Mouse (Mus musculus) liver, adult 2 months (tissue): ENCODE measurements at regions not wholly inside any gene's neighbourhood (a gene's known extent, or its start where the extent isn't known, plus 50 kb on each side); places are given as distances from the start of the nearest gene placed in this dataset.

Source experiments
- CTCF ChIP-seq: fragments of 200-500 bp; IDR thresholded peaks from 2 replicates; pipeline ENCODE4 v1.5.1; 2011; ENCODE audit warnings: low read depth, low read length, control low read depth
- POLR2A ChIP-seq: fragments of 200-500 bp; IDR thresholded peaks from 2 replicates; pipeline ENCODE4 v1.6.1; 2011; ENCODE audit warnings: low read length, control low read depth; ENCODE audit not compliant: insufficient read depth; ENCODE audit errors: extremely low read depth

GRCm38 (mm10) chr9:41582171-41582570 lies 420.7 kb upstream of the Ubash3b start:
- TF ChIP-seq POLR2A (no peak), CTCF (no peak)
